Mouse (Mus musculus): ENCODE data around the gene Naga.

DNA sequence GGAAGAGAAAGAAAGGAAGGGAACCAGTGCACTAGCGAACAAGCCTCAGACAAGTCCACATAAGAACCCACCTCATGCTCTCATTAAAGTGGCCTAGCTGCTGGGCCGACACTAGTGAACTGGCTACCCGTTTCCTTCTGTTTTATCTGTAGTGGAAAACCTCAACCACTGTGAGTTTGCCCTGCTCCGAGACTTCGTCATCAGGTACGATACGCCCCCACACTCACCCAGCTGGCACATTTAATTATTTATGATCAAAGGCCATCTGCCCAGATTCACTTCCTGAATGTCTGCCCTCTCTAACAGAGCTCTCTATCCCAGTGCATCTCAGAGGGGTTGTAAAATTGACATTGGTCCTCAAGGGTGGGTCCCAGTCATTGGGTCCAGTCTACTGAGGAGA, 48.5 kb downstream of the Naga start:
- TF ChIP-seq CTCF (IDR thresholded peaks at IDR 0.05; ENCODE audit: borderline replicate concordance, control insufficient read depth, extremely low read depth, insufficient read depth, low read length, poor library complexity) = no peak
- no peak for TF ChIP-seq POLR2A (IDR thresholded peaks at IDR 0.05; ENCODE audit: control insufficient read depth, extremely low read depth, insufficient read depth, low read length, poor library complexity)
